Mouse (Mus musculus) thymus, postnatal 0 days (tissue): Measurements from ENCODE around the gene Plekhj1. TPM values are rescaled to one million over a fixed set of nuclear protein-coding genes. Genes with fewer than 3 reads are reported as not detected.

ENCODE experiments used
- DNase-seq: peaks from one replicate; pipeline ENCODE4 v3.0.0-alpha.2; 2015; ENCODE audit warnings: low spot score
- polyA plus RNA-seq: library from polyadenylated mRNA; unstranded; fragments of >200 nt; fragmentation: Nextera tagmentation; extraction: Ambion mirVana; gene quantifications from 2 replicates; pipeline ENCODE4 v1.2.1, GENCODE M21; 2015

Plekhj1 gene
- polyA plus RNA-seq, 1 experiment from 2014 or later = 137 TPM

DNA sequence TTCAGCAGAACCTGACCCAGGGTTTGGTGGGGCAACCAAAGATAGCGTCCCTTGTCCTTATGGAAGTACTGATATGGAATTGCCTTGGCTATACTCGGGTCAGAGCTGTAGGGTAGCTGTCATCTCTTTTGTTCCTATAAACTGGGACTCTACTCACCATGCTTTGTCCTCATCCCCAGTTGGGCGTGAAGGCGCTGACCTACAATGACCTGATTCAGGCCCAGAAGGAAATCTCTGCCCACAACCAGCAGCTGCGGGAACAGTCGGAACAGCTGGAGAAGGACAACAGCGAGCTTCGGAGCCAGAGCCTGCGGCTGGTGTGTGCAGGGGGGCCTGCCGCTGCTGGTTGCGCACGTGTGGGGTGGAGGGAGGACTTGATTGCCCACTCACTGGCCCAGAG is 13.6 kb downstream of the Plekhj1 start:
- no peak for DNase-seq

DNA sequence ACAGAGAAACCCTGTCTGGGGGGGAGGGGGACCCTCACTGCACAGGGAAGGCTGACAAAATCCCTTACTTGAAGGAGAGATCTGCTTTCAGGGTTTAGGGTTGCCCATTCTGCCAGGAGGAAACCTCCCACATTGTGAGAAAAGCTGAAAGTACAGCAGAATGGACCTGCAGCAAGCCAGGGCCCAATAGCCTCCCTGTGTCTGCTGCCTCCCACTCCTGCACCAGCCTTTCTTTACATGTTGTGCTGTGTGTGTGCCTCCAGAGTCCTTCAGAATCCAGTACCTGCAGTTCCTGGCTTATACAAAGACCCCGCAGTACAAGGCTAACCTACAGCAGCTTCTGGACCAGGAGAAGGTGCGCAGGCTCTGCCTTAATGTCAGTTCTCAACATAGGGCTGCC is 14.1 kb downstream of the Plekhj1 start:
- DNase-seq = no peak

- no peak for DNase-seq
Measured at GRCm38 (mm10) chr10:80779565-80779964, 18.9 kb downstream of the Plekhj1 start.

DNA sequence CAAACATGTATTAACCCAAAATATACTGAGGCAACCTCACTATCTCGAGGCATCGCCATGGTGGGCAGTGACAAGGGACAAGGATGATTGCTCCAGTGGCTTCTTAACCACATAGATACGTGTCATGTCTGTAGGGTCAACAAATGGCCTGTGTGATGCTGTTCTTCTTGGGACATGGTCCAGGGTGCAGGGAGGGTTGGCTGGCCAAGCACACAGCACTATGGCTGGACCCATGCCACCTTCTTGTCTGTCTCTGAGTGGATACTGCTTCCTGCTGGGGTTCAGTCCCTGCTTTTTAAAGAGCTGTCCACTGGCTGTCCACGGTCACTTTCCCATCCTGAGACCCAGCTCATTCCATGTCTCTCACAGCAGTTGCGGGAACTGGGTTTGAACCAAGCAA is 21.3 kb downstream of the Plekhj1 start:
- DNase-seq = no peak

DNA sequence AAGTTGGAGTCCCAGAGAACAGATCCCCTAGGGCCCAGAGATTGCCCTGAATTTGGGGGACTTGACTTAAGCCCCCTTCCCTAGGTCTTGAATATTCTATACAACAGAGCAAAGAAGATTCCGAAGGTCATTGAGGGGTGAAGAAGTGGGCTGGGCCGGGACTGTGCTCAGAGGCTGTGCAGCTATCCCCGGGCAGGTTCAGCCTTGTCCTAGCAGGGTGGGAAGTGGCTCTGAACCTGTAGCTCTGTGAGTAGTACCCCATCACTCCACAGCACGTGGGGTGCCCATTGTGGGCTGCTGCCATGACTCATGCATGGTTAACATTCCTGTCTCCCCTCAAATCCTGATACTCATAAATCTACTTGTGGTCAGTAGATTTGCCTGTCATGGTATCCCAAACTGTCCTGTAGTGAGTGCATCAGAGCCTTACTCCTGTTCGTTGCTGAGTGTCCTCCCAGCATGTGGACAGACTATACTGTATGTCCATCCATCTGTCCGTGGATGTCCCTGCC is 22.0 kb downstream of the Plekhj1 start:
- no peak for DNase-seq

- no peak for DNase-seq
Measured at GRCm38 (mm10) chr10:80775731-80776130, 22.7 kb downstream of the Plekhj1 start.

GRCm38 (mm10) chr10:80774981-80775380 is 23.4 kb downstream of the Plekhj1 start:
- DNase-seq = no peak

GRCm38 (mm10) chr10:80774549-80774948 is 23.9 kb downstream of the Plekhj1 start:
- peak; percentile 63 for DNase-seq

DNA sequence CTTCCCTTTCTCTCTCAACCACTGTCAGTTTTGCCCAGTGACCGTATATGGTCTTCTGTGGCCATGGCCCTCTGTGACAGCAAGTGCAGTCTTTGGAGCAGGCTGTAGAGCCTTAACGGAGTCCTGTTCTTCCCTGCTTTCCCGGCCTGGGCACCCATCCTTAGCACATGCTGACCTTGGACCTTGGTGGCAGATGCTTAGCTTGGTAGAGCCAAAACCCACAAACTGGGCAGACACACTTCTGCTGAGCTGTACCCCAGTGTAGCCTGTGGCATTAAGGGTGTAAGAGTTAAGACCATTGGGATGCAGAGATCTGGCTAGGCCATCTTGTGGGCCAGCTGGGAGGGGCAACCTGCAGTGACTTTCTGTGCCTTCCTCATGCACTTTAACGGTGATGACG is 24.6 kb downstream of the Plekhj1 start:
- no peak for DNase-seq

GRCm38 (mm10) chr10:80768365-80768764 is 30.1 kb downstream of the Plekhj1 start:
- no peak for DNase-seq

GRCm38 (mm10) chr10:80766161-80766815 is 32.1 kb downstream of the Plekhj1 start:
- DNase-seq = no peak

GRCm38 (mm10) chr10:80765746-80766145 is 32.7 kb downstream of the Plekhj1 start:
- DNase-seq = no peak

GRCm38 (mm10) chr10:80763502-80763901 is 34.9 kb downstream of the Plekhj1 start:
- peak; percentile 44 for DNase-seq

DNA sequence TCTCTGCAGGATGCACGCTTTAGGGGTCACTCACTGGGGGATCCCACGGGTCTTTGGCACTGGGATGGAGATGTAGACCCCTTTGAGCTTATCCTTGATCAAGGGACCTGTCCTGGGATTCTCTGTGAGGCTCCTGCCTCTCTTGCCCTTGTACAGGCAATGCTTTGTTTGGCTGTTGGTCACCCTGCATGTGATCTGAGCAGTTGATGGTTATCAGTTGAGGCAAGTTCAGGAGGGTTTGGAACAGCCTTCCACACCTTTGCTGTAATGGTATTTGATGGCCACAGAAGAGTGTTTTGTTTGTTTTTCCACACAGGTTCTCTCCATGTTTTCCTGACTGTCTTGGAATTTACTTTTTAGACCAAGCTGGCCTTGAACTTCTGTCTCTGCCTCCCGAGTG is 36.6 kb downstream of the Plekhj1 start:
- no peak for DNase-seq

GRCm38 (mm10) chr10:80760596-80761524 is 37.6 kb downstream of the Plekhj1 start:
- no peak for DNase-seq

GRCm38 (mm10) chr10:80758651-80759050 is 39.8 kb downstream of the Plekhj1 start:
- DNase-seq = no peak

DNA sequence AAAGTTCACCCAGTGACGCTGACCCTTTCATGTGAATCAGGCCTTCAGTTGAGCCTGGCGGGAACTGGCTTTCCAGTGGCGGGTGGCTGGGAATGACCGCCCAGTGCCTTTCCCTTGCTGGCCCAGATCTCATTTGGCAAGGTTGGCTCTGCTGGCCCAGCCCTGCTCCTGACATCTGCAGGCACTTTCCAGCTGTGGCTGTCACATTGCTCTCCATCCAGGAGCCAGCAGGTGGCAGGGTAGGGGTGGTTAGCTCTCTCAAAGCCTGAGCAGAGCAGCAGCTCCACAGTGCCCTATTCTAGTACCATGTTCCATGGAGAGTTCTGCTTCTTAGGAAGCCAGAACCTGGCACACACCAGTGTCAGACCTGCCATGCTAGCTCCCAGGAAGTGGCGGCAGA is 40.7 kb downstream of the Plekhj1 start:
- DNase-seq = peak; percentile 77

DNA sequence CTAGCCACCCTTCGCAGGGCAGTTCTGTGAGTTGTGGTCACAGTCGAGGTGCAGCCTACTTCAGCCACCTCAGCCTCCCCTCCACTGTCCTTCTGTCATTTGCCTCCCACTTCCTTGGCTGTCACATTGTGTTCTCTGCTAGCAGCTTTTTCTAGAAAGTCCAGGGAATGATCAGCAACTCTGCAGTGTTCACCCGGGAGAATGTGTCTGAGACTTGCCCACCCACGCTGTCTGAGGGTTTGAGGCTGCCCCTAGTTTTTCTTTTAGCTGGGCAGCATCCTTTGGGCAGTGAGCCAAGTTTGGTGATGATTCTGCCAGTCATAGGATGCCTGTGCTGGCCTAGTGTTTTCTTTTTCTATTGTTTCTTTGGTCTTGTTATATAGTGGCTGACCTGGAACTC is 41.5 kb downstream of the Plekhj1 start:
- no peak for DNase-seq

DNA sequence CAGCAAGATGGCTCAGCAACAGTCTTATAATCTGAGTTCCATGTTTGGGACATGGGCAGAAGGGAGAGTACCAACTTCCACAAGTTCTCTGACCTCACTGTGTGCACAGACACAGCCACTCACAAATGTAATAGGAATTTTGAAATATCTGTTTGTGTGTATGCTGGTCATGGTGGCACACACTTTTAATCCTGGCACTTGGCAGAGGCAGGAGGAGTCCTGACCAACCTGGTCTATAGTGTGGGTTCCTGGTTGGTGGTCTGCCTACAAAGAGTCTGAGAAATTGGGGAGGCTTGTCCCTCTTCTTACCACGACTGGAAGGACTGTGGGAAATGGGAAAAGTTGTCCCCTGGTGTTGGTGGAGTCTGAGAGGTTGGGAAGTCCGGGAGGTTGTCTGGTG is 41.9 kb downstream of the Plekhj1 start:
- no peak for DNase-seq

- DNase-seq = no peak
Measured at GRCm38 (mm10) chr10:80756099-80756498, 42.3 kb downstream of the Plekhj1 start.

DNA sequence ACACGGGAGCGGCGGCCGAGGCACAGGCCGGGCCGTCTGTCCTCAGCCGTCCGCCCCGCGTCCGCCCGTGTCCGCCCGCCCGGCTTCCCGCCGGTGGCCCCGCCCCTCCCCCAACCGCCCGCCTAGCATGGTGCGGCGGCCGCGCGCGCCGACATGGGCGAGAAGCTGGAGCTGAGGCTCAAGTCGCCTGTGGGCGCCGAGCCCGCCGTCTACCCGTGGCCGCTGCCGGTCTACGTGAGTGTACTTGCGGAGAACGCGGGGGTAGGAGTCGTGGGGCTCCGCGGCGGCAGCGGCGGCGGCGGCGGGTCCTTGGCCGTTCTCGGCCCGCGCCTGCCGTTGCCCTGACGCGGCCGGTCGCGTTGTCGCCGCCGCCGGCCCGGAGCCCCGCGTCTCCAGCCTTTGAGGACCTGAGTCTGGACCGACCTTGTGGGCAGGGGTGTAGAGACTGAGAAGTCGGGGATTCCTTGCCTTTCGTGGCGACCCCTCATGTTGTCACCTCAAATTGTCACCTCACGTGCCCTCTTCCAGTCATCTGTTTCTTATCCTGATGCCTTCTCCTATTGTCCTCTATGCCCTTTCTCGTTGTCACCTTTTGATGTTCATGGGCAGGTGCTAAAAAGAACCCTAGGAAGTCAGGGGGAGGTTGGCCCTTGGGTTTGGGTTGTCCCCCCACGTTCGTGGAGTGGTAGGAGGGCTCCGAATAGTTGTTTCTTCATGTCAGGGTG is 43.0 kb downstream of the Plekhj1 start:
- DNase-seq = no peak
